Mouse (Mus musculus) heart, postnatal 14 days (tissue): Measurements from ENCODE around the gene Pold3. TPM values are rescaled to one million over a fixed set of nuclear protein-coding genes. Genes with fewer than 3 reads are reported as not detected.
A peak's percentile ranks its signal among the peaks of the same experiment; 100 is the strongest.
"Not testable (repeated sequence)": the region's sequence is repeated elsewhere in the genome, so short reads cannot be mapped to it uniquely, and the experiment has no call there.

ENCODE experiments used
- DNase-seq, 2 experiments: peaks; one replicate each; pipeline ENCODE4 v3.0.0; 2021 to 2022
- intact Hi-C: fragments of 180-260 bp; cut with DNase I; formaldehyde crosslinking; loops from one replicate; pipeline ENCODE4 v1.15.1; 2025
- total RNA-seq, 2 experiments: library from RNA; stranded (reverse); gene quantifications; 2 replicates each; pipeline ENCODE4 v1.2.3; 2021

The Pold3 gene
- total RNA-seq, 2 experiments from 2014 or later = 11.0 to 11.2 TPM

GRCm38 (mm10) chr7:100120791-100121261 lies 539 bp downstream of the Pold3 start:
- peak in 1 of 2 experiments; percentile 55 for DNase-seq
- intact Hi-C loops = loop anchor here (5.0 kb wide), 1 partner anchor 106 kb away; the partner anchor contains the start of gene Pgm2l1

GRCm38 (mm10) chr7:100114279-100114678 lies 7.1 kb downstream of the Pold3 start:
- no peak for DNase-seq
- intact Hi-C loops = loop anchor here (10.0 kb wide), 1 partner anchor 189 kb away; no protein-coding TSS in a partner anchor

GRCm38 (mm10) chr7:100113821-100114220 lies 7.5 kb downstream of the Pold3 start:
- intact Hi-C loops = loop anchor here (10.0 kb wide), 1 partner anchor 189 kb away; no protein-coding TSS in a partner anchor
- DNase-seq = no peak

- intact Hi-C loops = loop anchor here (10.0 kb wide), 1 partner anchor 187 kb away; no protein-coding TSS in a partner anchor
- DNase-seq = no peak
Observed at GRCm38 (mm10) chr7:100111506-100111905, 9.9 kb downstream of the Pold3 start.

GRCm38 (mm10) chr7:100108341-100108740 lies 13.0 kb downstream of the Pold3 start:
- peak in 1 of 2 experiments; percentile 56 for DNase-seq
- intact Hi-C loops = loop anchor here (2.0 to 5.0 kb wide), 2 partner anchors 100 to 121 kb away; no protein-coding TSS in a partner anchor

GRCm38 (mm10) chr7:100104677-100105076 lies 16.7 kb downstream of the Pold3 start:
- DNase-seq = no peak
- intact Hi-C loops = loop anchor here (5.0 kb wide), 1 partner anchor 117 kb away; no protein-coding TSS in a partner anchor

- DNase-seq = no peak
- intact Hi-C loops = no loop called here
Observed at GRCm38 (mm10) chr7:100100031-100100595, 21.3 kb downstream of the Pold3 start.

GRCm38 (mm10) chr7:100086891-100087290 lies 34.5 kb downstream of the Pold3 start:
- DNase-seq = no peak
- intact Hi-C loops = no loop called here

GRCm38 (mm10) chr7:100086159-100086755 lies 35.1 kb downstream of the Pold3 start:
- DNase-seq = no peak
- intact Hi-C loops = no loop called here

GRCm38 (mm10) chr7:100083812-100084211 lies 37.6 kb downstream of the Pold3 start:
- intact Hi-C loops = no loop called here
- DNase-seq = no peak

- DNase-seq = no peak
- intact Hi-C loops = no loop called here
Observed at GRCm38 (mm10) chr7:100082836-100083235, 38.5 kb downstream of the Pold3 start.

- intact Hi-C loops = no loop called here
- no peak for DNase-seq
Observed at GRCm38 (mm10) chr7:100080087-100080781, 41.1 kb downstream of the Pold3 start.

GRCm38 (mm10) chr7:100077071-100077470 lies 44.3 kb downstream of the Pold3 start:
- intact Hi-C loops = no loop called here
- no peak for DNase-seq

- intact Hi-C loops = no loop called here
Observed at GRCm38 (mm10) chr7:100076296-100076695, 45.1 kb downstream of the Pold3 start.

GRCm38 (mm10) chr7:100073959-100074358 lies 47.4 kb downstream of the Pold3 start:
- DNase-seq = peak; percentile 47 to 51
- intact Hi-C loops = no loop called here

More at GRCm38 (mm10) chr7:100076296-100076695, 45.1 kb downstream of the Pold3 start:
- no peak for DNase-seq

GRCm38 (mm10) chr7:100052991-100053390 lies 68.4 kb downstream of the Pold3 start:
- DNase-seq, intact Hi-C loops: not testable (repeated sequence)

- no peak for DNase-seq
- intact Hi-C loops = no loop called here
Observed at GRCm38 (mm10) chr7:100051904-100052303, 69.5 kb downstream of the Pold3 start.

- no peak for DNase-seq
- intact Hi-C loops = no loop called here
Observed at GRCm38 (mm10) chr7:100046486-100046885, 74.9 kb downstream of the Pold3 start.

GRCm38 (mm10) chr7:100043605-100044031 lies 77.7 kb downstream of the Pold3 start:
- intact Hi-C loops = no loop called here

GRCm38 (mm10) chr7:100043096-100043495 lies 78.3 kb downstream of the Pold3 start:
- no peak for DNase-seq
- intact Hi-C loops = no loop called here

More at GRCm38 (mm10) chr7:100043605-100044031, 77.7 kb downstream of the Pold3 start:
- DNase-seq = peak; percentile 24 to 28

- no peak for DNase-seq
- intact Hi-C loops = no loop called here
Observed at GRCm38 (mm10) chr7:100042120-100042519, 79.2 kb downstream of the Pold3 start.
